Mouse (Mus musculus): ENCODE measurements at regions not wholly inside any gene's neighbourhood (a gene's known extent, or its start where the extent isn't known, plus 50 kb on each side); places are given as distances from the start of the nearest gene placed in this dataset.

DNA sequence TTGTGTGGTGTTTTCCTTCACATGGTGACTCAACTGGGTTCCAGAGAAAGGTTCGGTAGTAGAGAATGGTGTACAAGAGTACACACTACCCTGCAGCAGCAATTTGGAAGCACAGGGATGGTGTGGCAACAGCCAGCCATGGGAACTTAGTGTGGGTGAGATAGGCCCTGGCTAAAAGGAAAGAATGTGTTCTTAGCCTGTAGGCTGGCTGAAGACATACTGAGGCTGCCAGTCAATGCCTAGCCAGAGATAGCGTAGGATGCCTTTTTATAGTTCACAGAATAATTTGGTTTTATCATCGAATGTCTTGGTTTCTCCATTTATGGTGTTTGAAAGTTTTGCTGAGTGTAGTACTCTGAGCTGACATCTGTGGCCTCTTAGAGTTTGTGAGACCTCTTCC is 130.1 kb upstream of the Btg1 start:
- no peak overlapping the region for H3K4me3 ChIP-seq (ENCODE audit: insufficient read depth, low read length)
- TF ChIP-seq POLR2A (IDR thresholded peaks at IDR 0.05; ENCODE audit: extremely low read depth, insufficient read depth, low read length) (no peak), CTCF (IDR thresholded peaks at IDR 0.05; ENCODE audit: extremely low read depth, insufficient read depth, low read length) (no peak)
- H3K27ac ChIP-seq (ENCODE audit: insufficient read depth, low read length) = no peak overlapping the region
- H3K4me1 ChIP-seq (ENCODE audit: control insufficient read depth, insufficient read depth, low read length) = no peaks in the 10 kb centered on the region

DNA sequence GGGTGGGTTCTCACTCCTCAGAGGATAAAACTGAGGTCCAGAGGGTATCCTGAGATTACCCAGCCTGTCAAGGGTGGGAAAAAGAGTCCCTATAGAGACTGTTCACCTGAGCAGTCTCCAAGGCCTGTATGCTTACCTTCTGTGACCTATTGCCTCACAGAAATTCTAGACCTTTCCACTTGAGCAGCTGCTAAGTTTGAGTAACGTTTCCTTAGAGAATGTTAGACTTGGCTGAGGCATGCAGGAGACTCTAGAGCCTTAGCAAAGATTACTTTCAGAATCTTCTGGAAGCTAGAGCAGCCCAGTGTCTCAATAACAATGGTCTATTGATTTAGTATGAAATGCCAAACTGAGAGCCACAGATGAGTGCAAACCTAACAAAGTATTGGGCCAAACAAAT is 123.1 kb upstream of the Btg1 start:
- Histone ChIP-seq H3K27ac (ENCODE audit: insufficient read depth, low read length) (no peak overlapping the region), H3K4me3 (ENCODE audit: insufficient read depth, low read length) (no peak overlapping the region), H3K4me1 (ENCODE audit: control insufficient read depth, insufficient read depth, low read length) (no peaks in the 10 kb centered on the region)
- TF ChIP-seq POLR2A (IDR thresholded peaks at IDR 0.05; ENCODE audit: extremely low read depth, insufficient read depth, low read length) (no peak), CTCF (IDR thresholded peaks at IDR 0.05; ENCODE audit: extremely low read depth, insufficient read depth, low read length) (no peak)

DNA sequence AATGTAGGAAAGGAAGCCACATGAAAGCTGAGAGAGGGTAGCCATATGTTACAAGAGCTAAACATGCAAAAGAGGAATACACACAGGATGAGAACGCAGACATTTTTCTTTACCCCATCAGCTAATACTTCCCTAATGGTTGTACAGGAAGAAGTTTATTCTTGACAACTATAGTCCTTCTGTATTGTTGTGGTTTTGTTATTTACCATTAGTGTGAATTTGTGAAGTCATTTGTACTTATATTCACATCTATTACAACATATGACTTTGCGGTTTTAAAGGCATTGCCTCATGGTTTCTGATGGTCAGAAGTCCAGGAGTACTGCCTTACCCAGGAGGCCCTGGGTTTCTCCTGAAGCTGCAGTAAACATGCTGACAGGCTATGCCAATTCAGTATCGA is 120.1 kb upstream of the Btg1 start:
- Histone ChIP-seq H3K4me1 (ENCODE audit: control insufficient read depth, insufficient read depth, low read length) (no peaks in the 10 kb centered on the region), H3K27ac (ENCODE audit: insufficient read depth, low read length) (no peak overlapping the region), H3K4me3 (ENCODE audit: insufficient read depth, low read length) (no peak overlapping the region)
- no peak for TF ChIP-seq CTCF (IDR thresholded peaks at IDR 0.05; ENCODE audit: extremely low read depth, insufficient read depth, low read length)

DNA sequence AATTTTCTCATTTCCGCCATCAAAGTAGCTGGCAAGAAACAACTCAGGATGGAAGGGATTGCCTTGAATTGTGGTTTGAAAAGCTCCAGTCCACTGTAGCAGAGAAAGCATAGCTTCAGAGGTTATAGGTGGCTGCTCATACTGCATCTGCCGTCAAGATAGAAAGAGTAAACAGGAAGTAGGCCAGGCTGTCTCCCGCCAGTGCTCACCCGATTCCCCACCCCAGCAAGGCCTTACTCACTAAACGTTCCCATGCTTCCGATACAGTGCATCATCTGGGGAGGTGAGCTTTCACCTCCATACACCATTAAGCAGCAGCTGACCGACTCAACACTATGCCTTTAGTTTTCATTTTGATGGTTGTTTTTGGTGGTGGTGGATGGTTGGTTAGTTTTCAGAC is 119.3 kb upstream of the Btg1 start:
- Histone ChIP-seq H3K27ac (ENCODE audit: insufficient read depth, low read length) (no peak overlapping the region), H3K4me3 (ENCODE audit: insufficient read depth, low read length) (no peak overlapping the region), H3K4me1 (ENCODE audit: control insufficient read depth, insufficient read depth, low read length) (no peaks in the 10 kb centered on the region)
- TF ChIP-seq CTCF (IDR thresholded peaks at IDR 0.05; ENCODE audit: extremely low read depth, insufficient read depth, low read length) = no peak
- TF ChIP-seq POLR2A (IDR thresholded peaks at IDR 0.05; ENCODE audit: extremely low read depth, insufficient read depth, low read length) = no peak

DNA sequence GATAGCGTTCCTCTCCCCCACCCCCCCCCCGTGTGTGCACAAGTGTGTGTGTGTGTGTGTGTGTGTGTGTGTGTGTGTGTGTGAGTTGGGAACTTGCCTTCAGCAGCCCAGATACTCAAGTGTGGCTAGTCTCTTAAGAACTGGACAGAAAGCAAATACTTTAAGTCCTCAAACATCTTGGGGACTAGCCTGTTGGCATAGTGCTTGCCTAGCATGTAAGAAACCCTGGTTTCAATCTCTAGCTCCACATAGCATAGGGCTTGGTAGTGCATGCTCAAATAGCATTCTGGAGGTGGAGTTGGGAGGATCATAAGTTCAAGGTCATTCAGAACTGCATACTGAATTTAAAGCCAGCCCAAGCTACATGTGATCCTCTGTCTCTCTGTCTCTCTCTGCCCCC is 117.5 kb upstream of the Btg1 start:
- Histone ChIP-seq H3K4me3 (ENCODE audit: insufficient read depth, low read length) (no peak overlapping the region), H3K4me1 (ENCODE audit: control insufficient read depth, insufficient read depth, low read length) (no peaks in the 10 kb centered on the region), H3K27ac (ENCODE audit: insufficient read depth, low read length) (no peak overlapping the region)
- no peak for TF ChIP-seq POLR2A (IDR thresholded peaks at IDR 0.05; ENCODE audit: extremely low read depth, insufficient read depth, low read length)
- no peak for TF ChIP-seq CTCF (IDR thresholded peaks at IDR 0.05; ENCODE audit: extremely low read depth, insufficient read depth, low read length)

DNA sequence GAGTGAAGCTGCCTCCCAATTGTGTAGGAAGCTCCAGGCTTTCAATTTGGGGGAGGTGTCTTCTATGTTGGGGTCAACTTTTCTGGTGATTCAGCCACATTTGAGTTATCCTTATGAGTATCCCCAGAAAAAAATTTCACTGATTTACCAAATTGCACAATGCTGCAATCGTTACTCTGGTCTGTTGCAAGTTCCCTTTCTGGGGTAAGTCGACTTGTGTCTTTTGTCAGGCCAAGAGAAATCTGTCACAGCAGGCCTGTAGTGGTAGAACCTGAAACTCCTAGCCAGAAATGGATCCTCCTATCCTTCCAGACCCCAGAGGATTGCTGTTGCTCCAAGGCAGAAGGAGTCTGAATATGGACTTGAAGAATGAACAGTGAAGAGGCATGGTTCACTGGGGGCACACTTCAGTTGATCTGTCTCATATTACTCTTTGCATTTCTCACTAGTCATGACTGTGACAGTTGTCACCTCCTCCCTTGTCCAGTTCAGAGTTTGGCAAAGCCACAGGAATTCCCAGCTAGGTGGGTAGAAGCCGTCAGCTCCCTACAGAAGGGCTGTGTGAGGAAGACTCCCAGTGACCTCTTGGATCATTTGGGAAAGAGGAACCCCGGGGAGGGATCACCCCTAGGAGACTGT is 114.6 kb upstream of the Btg1 start:
- Histone ChIP-seq H3K4me3 (ENCODE audit: insufficient read depth, low read length) (no peak overlapping the region), H3K27ac (ENCODE audit: insufficient read depth, low read length) (no peak overlapping the region), H3K4me1 (ENCODE audit: control insufficient read depth, insufficient read depth, low read length) (no peaks in the 10 kb centered on the region)
- TF ChIP-seq POLR2A (IDR thresholded peaks at IDR 0.05; ENCODE audit: extremely low read depth, insufficient read depth, low read length) = no peak
- no peak for TF ChIP-seq CTCF (IDR thresholded peaks at IDR 0.05; ENCODE audit: extremely low read depth, insufficient read depth, low read length)

DNA sequence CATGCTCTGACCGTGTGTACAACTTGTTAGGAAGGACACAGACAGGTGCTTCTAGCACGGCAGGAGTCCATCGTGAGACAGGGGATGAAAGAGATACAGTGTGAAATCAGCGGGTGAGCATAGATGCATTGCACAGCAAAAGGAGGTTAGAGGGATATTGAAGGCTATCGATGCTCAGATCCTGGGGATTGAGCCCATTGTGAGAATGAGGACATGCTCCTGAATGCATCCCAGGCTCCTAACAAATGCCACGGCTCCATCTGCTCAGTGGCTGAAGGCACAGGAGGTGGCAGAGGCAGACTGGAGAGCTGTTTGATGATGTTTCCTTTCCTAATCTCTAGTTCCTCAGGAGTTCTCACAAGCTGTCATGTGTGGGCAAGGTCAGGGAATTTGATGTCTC is 114.1 kb upstream of the Btg1 start:
- H3K4me1 ChIP-seq (ENCODE audit: control insufficient read depth, insufficient read depth, low read length) = no peaks in the 10 kb centered on the region
- no peak overlapping the region for H3K27ac ChIP-seq (ENCODE audit: insufficient read depth, low read length)
- no peak for TF ChIP-seq POLR2A (IDR thresholded peaks at IDR 0.05; ENCODE audit: extremely low read depth, insufficient read depth, low read length)
- TF ChIP-seq CTCF (IDR thresholded peaks at IDR 0.05; ENCODE audit: extremely low read depth, insufficient read depth, low read length) = no peak
- no peak overlapping the region for H3K4me3 ChIP-seq (ENCODE audit: insufficient read depth, low read length)

DNA sequence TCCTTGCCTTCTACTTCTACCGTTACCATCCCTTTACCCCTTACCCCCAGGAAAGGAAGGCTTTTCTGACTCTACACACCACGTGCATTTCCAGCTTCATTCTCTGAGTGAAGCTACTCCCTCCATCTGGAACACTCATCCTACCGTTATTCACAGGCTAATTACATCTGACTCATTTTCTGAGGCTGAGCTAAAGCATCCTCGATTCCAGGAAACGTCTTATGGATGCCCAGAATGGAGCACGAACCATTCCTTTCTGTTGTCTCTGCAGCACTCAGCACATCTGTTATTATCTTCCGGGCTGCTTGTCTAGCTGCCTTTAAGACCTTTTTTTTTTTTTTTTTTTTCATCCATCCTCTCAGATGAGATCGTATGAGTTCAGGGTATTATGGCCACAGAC is 112.5 kb upstream of the Btg1 start:
- Histone ChIP-seq H3K27ac (ENCODE audit: insufficient read depth, low read length) (no peak overlapping the region), H3K4me3 (ENCODE audit: insufficient read depth, low read length) (no peak overlapping the region), H3K4me1 (ENCODE audit: control insufficient read depth, insufficient read depth, low read length) (no peaks in the 10 kb centered on the region)
- no peak for TF ChIP-seq CTCF (IDR thresholded peaks at IDR 0.05; ENCODE audit: extremely low read depth, insufficient read depth, low read length)
- TF ChIP-seq POLR2A (IDR thresholded peaks at IDR 0.05; ENCODE audit: extremely low read depth, insufficient read depth, low read length) = no peak

DNA sequence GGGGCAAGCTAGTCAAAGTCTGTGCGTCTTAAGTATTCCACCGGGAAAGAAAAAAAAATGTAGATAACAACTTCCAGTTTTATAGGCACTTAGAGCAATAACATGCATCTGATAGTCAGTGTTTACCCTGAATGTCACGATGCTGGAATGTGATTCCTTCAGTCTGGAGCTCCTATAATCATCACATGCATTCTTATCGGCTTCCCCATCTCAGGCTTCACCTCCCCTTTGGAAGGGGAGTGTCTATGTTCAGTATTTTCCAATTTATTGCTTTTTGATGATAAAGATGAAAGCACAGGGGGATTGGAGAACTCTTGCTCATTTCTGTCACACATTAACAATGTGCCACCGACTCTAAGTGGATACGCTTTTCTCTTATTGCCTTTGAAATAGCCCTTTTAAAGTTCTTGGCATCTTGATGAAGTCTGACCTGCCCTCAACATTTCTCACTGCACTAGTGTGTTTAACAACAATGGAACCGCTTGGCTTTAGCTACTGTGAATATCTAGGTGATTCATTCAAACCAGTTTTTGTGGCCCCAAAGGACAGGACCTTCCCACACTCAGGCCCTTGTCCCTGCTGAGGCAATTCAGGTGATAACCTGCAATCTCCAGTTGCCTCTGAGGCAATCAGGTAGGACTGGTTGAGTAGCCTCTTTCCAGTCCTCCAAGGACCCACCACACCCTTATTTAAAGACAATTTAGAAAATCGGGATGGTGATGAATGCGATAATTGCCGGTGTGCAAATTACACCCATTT is 101.5 kb upstream of the Btg1 start:
- no peaks in the 10 kb centered on the region for H3K4me1 ChIP-seq (ENCODE audit: control insufficient read depth, insufficient read depth, low read length)
- no peak for TF ChIP-seq CTCF (IDR thresholded peaks at IDR 0.05; ENCODE audit: extremely low read depth, insufficient read depth, low read length)
- TF ChIP-seq POLR2A (IDR thresholded peaks at IDR 0.05; ENCODE audit: extremely low read depth, insufficient read depth, low read length) = no peak
- no peak overlapping the region for H3K27ac ChIP-seq (ENCODE audit: insufficient read depth, low read length)
- H3K4me3 ChIP-seq (ENCODE audit: insufficient read depth, low read length) = no peak overlapping the region

DNA sequence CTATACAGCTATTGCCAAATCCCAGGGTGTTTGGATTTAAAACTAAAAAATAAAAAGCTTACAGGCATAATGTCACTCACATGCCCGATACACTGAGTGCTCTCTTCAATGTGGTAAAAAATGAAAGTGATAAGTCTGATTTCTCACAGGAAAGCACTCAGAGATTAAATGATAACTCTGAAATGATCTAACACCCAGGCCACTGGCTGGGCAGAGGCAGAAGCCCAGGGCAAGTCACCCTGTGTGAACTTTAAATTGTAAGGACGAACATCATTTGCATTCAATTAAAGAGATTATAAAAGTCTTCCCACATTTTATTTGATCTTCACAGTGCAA is 100.9 kb upstream of the Btg1 start:
- Histone ChIP-seq H3K4me1 (ENCODE audit: control insufficient read depth, insufficient read depth, low read length) (no peaks in the 10 kb centered on the region), H3K27ac (ENCODE audit: insufficient read depth, low read length) (no peak overlapping the region), H3K4me3 (ENCODE audit: insufficient read depth, low read length) (no peak overlapping the region)
- no peak for TF ChIP-seq CTCF (IDR thresholded peaks at IDR 0.05; ENCODE audit: extremely low read depth, insufficient read depth, low read length)
- TF ChIP-seq POLR2A (IDR thresholded peaks at IDR 0.05; ENCODE audit: extremely low read depth, insufficient read depth, low read length) = no peak
